24 mouse cellular contexts compared by ENCODE assay signal in genomic region chr16:79492493-79492892, GRCm38 (mm10).
DNase-seq lines count a peak whose midpoint lies in the region; ATAC-seq and TF ChIP-seq lines count a peak whose summit lies in the region.
"Had no signal": no experiment of that assay in that cellular context is flagged by ENCODE, and none has a peak within 500 bp of the region (broad histone marks: within the 10 kb centered on the region; RNA-seq: fewer than 3 reads in every experiment).

No protein-coding gene starts in this region.

- no peak overlapping the region for H3K4me3 ChIP-seq in hindbrain, postnatal 0 days (ENCODE audit: low read length)
- no peak overlapping the region for H3K4me3 ChIP-seq in hindbrain, embryonic 11.5 days (ENCODE audit: low read depth, low read length)
- H3K4me3 ChIP-seq in forebrain, embryonic 14.5 days (ENCODE audit: low read depth, low read length), result no peak overlapping the region
- H3K4me3 ChIP-seq in midbrain, embryonic 16.5 days (ENCODE audit: low read depth, low read length), result no peak overlapping the region
- H3K4me3 ChIP-seq: gastrocnemius, adult 2 months; heart, adult 2 months; heart, embryonic 12.5 days; liver, embryonic 13.5 days; megakaryocyte, embryonic 14.5 days had no signal

- H3K4me2 ChIP-seq in hindbrain, postnatal 0 days (ENCODE audit: low read depth, low read length), result no peak overlapping the region
- no peak overlapping the region for H3K4me2 ChIP-seq in hindbrain, embryonic 11.5 days (replicated peaks; ENCODE audit: low read depth, low read length)
- no peak overlapping the region for H3K4me2 ChIP-seq in forebrain, embryonic 14.5 days (ENCODE audit: low read length)
- no peak overlapping the region for H3K4me2 ChIP-seq in midbrain, embryonic 16.5 days (ENCODE audit: low read length)
- H3K4me2 ChIP-seq: heart, embryonic 12.5 days; liver, embryonic 13.5 days had no signal

- H3K9ac ChIP-seq in hindbrain, postnatal 0 days (replicated peaks; ENCODE audit: low read length), result no peak overlapping the region
- no peak overlapping the region for H3K9ac ChIP-seq in hindbrain, embryonic 11.5 days (ENCODE audit: low read depth, low read length)
- H3K9ac ChIP-seq in forebrain, embryonic 14.5 days (ENCODE audit: low read length), result no peak overlapping the region
- no peak overlapping the region for H3K9ac ChIP-seq in midbrain, embryonic 16.5 days (ENCODE audit: low read depth, low read length)
- H3K9ac ChIP-seq: heart, embryonic 12.5 days; liver, embryonic 13.5 days had no signal

- H3K36me3 ChIP-seq in hindbrain, postnatal 0 days (ENCODE audit: insufficient read depth, low read length), result no peaks in the 10 kb centered on the region
- H3K36me3 ChIP-seq in hindbrain, embryonic 11.5 days (ENCODE audit: control insufficient read depth, insufficient read depth, low read length), result no peaks in the 10 kb centered on the region
- H3K36me3 ChIP-seq in forebrain, embryonic 14.5 days (ENCODE audit: control insufficient read depth, insufficient read depth, low read length), result no peaks in the 10 kb centered on the region
- H3K36me3 ChIP-seq in midbrain, embryonic 16.5 days (ENCODE audit: control insufficient read depth, insufficient read depth, low read length), result no peaks in the 10 kb centered on the region
- H3K36me3 ChIP-seq: G1E; heart, embryonic 12.5 days; liver, embryonic 13.5 days had no signal

- no peak for ATAC-seq in hindbrain, postnatal 0 days
- no peak for ATAC-seq in hindbrain, embryonic 11.5 days (ENCODE audit: low FRiP score)
- peak; percentile 44; the same call in 1 of the 2 replicates for ATAC-seq in forebrain, embryonic 14.5 days
- 0 out of 2 replicates have a peak, but pooled peaks have one; percentile 39 for ATAC-seq in midbrain, embryonic 16.5 days
- ATAC-seq: intestine, postnatal 0 days; lung, postnatal 0 days had no signal

- H3K27ac ChIP-seq in hindbrain, postnatal 0 days, result no peak overlapping the region
- H3K27ac ChIP-seq in hindbrain, embryonic 11.5 days (ENCODE audit: low read depth, low read length), result no peak overlapping the region
- H3K27ac ChIP-seq in forebrain, embryonic 14.5 days (ENCODE audit: low read depth, low read length), result no peak overlapping the region
- no peak overlapping the region for H3K27ac ChIP-seq in midbrain, embryonic 16.5 days (ENCODE audit: low read length)
- H3K27ac ChIP-seq: gastrocnemius, adult 2 months; heart, adult 2 months; liver, embryonic 13.5 days had no signal

- H3K4me1 ChIP-seq in hindbrain, postnatal 0 days (ENCODE audit: insufficient read depth, low read length), result no peaks in the 10 kb centered on the region
- H3K4me1 ChIP-seq in hindbrain, embryonic 11.5 days (replicated peaks; ENCODE audit: control insufficient read depth, insufficient read depth, low read length), result no peaks in the 10 kb centered on the region
- H3K4me1 ChIP-seq in forebrain, embryonic 14.5 days (ENCODE audit: control insufficient read depth, insufficient read depth, low read length), result no peaks in the 10 kb centered on the region
- H3K4me1 ChIP-seq in midbrain, embryonic 16.5 days (ENCODE audit: control insufficient read depth, insufficient read depth, low read length), result 0 out of 2 replicates have a peak, but pooled peaks cover 2% of the 10 kb centered on the region
- H3K4me1 ChIP-seq: heart, embryonic 12.5 days; liver, embryonic 13.5 days; megakaryocyte, embryonic 14.5 days had no signal

- no peaks in the 10 kb centered on the region for H3K27me3 ChIP-seq in hindbrain, postnatal 0 days (ENCODE audit: insufficient read depth, low read length)
- no peaks in the 10 kb centered on the region for H3K27me3 ChIP-seq in hindbrain, embryonic 11.5 days (ENCODE audit: control insufficient read depth, insufficient read depth, low read length)
- H3K27me3 ChIP-seq in forebrain, embryonic 14.5 days (replicated peaks; ENCODE audit: control insufficient read depth, insufficient read depth, low read length), result no peaks in the 10 kb centered on the region
- H3K27me3 ChIP-seq in midbrain, embryonic 16.5 days (ENCODE audit: control insufficient read depth, insufficient read depth, low read depth, low read length), result no peaks in the 10 kb centered on the region
- H3K27me3 ChIP-seq: heart, embryonic 12.5 days; liver, embryonic 13.5 days; megakaryocyte, embryonic 14.5 days had no signal

- 45% methylated on average over 3 of the region's 3 CpGs for WGBS in hindbrain, postnatal 0 days
- whole genome bisulfite sequencing in hindbrain, embryonic 11.5 days, result 78% methylated on average over 3 of the region's 3 CpGs
- 65% methylated on average over 3 of the region's 3 CpGs for WGBS in forebrain, embryonic 14.5 days
- 23% methylated on average over 3 of the region's 3 CpGs for WGBS in midbrain, embryonic 16.5 days

- DNase-seq in hindbrain, postnatal 0 days (ENCODE audit: low spot score), result peak; percentile 26
- no peak for DNase-seq in hindbrain, embryonic 11.5 days (ENCODE audit: low spot score)
- peak; percentile 10 for DNase-seq in brain, adult 2 months (ENCODE audit: low read depth, low spot score)
- DNase-seq in forebrain, embryonic 14.5 days (ENCODE audit: low spot score), result peak; percentile 38
- DNase-seq in testis, postnatal 14 days (ENCODE audit: low spot score), result no peak
- no peak for DNase-seq in left cerebral cortex, adult 11 months (ENCODE audit: low spot score)
- DNase-seq: adrenal gland, postnatal 25 days; cerebellum, adult 8-10 months; cerebellum, postnatal 25 days; gastrocnemius, adult 2 months; heart, adult 2 months; heart, postnatal 4 days; kidney, postnatal 36 days; left cerebral cortex, postnatal 4 days; liver, embryonic 13.5 days; lung, adult 18-20 months; lung, postnatal 4 days; thymus, postnatal 4 days had no signal

- no peaks in the 10 kb centered on the region for H3K9me3 ChIP-seq in hindbrain, postnatal 0 days (ENCODE audit: low read length)
- no peaks in the 10 kb centered on the region for H3K9me3 ChIP-seq in hindbrain, embryonic 11.5 days (ENCODE audit: control insufficient read depth, low read length)
- no peaks in the 10 kb centered on the region for H3K9me3 ChIP-seq in forebrain, embryonic 14.5 days (replicated peaks; ENCODE audit: control insufficient read depth, low read length)
- H3K9me3 ChIP-seq in midbrain, embryonic 16.5 days (replicated peaks; ENCODE audit: control insufficient read depth, low read length, poor library complexity, severe bottlenecking), result no peaks in the 10 kb centered on the region
- H3K9me3 ChIP-seq: G1E; heart, embryonic 12.5 days; liver, embryonic 13.5 days; megakaryocyte, embryonic 14.5 days had no signal

- no peak for TF ChIP-seq CTCF in hindbrain, postnatal 0 days (IDR thresholded peaks at IDR 0.05; ENCODE audit: low read depth)

Comparison
In these comparisons a context has a peak if more than half of its experiments do, and no peak if none do; other contexts are left out.
1. DNase-seq: peak in hindbrain, postnatal 0 days (single experiment), brain, adult 2 months (single experiment) and forebrain, embryonic 14.5 days (single experiment); none in hindbrain, embryonic 11.5 days (single experiment), testis, postnatal 14 days (single experiment) and left cerebral cortex, adult 11 months (single experiment).
2. ATAC-seq: peak in forebrain, embryonic 14.5 days (single experiment) and midbrain, embryonic 16.5 days (single experiment); none in hindbrain, postnatal 0 days (single experiment) and hindbrain, embryonic 11.5 days (single experiment).